Mouse (Mus musculus): ENCODE measurements around the gene Syna.

- TF ChIP-seq CTCF (IDR thresholded peaks at IDR 0.05; ENCODE audit: borderline replicate concordance, extremely low read depth, insufficient read depth, insufficient read length): no peak
- no peak for TF ChIP-seq POLR2A (IDR thresholded peaks at IDR 0.05; ENCODE audit: borderline replicate concordance, extremely low read depth, insufficient read depth, insufficient read length, poor library complexity, severe bottlenecking)
Observed at GRCm38 (mm10) chr5:134560071-134560449, at the start of gene Syna.

Data from brain, embryonic 14.5 days (tissue).